ENCODE assay signal across 8 mouse cellular contexts in the genomic region with DNA sequence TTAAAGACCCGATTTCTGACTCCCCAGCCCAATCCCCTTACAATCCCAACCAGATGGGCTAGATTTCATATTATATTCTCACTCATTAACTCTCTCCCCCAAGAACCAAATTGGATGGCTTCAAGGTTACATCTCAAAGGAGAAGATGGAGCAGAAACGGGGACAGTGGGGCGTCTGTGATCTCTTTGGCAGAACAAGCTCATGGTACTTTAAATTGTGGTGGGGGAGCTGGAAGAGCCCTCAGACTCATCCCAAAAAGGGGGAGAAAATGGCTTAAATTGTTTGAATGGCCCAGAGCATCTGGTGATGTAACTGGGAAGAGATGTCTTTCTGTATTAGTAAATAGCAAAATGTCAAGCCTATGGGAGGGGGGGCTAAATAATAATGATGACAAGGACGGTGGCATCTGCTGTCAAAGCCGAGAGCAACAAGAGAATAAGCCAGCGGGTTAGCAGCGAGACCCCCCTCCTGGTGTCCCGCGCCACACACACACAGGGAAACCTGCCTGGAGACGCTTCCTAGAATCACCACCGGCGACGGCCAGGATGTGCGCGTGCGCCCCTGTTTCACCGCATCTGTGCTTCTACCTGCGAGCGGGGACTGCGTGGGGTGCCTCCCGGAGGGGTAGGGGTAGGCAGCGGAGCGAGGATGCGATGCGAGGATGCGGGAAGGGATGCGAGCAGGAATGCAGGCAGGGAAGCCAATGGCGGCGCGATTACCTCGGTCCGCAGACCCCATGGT. TPM values are rescaled to one million over a fixed set of nuclear protein-coding genes. Genes with fewer than 3 reads are reported as not detected.
DNase-seq lines count a peak whose midpoint lies in the region; ATAC-seq and TF ChIP-seq lines count a peak whose summit lies in the region.

No protein-coding gene starts in this region.

- H3K27ac ChIP-seq in cortical plate, adult 2 months (ENCODE audit: insufficient read depth, low read length), result no peak overlapping the region
- H3K27ac ChIP-seq in heart, postnatal 0 days (ENCODE audit: low read depth), result 0 out of 2 replicates have a peak overlapping the region, but pooled peaks have one; percentile 7
- H3K27ac ChIP-seq in olfactory bulb, adult 2 months (ENCODE audit: insufficient read depth, low read depth, low read length), result no peak overlapping the region

- no peak for TF ChIP-seq POLR2A in cortical plate, adult 2 months (IDR thresholded peaks at IDR 0.05; ENCODE audit: extremely low read depth, insufficient read depth, low read length)
- TF ChIP-seq POLR2A in olfactory bulb, adult 2 months (IDR thresholded peaks at IDR 0.05; ENCODE audit: insufficient read depth, low read depth, low read length), result no peak

- no peak for ATAC-seq in megakaryocyte, adult 5-6 weeks (ENCODE audit: poor library complexity, severe bottlenecking)
- ATAC-seq in heart, postnatal 0 days (ENCODE audit: insufficient read depth, low read depth), result 0 out of 2 replicates have a peak, but pooled peaks have one; percentile 17

- peak overlapping the region; percentile 92 for H3K4me3 ChIP-seq in megakaryocyte, embryonic 14.5 days (replicated peaks)
- H3K4me3 ChIP-seq in cortical plate, adult 2 months (ENCODE audit: insufficient read depth, low read length), result peak overlapping the region; percentile 64
- H3K4me3 ChIP-seq in heart, postnatal 0 days (ENCODE audit: low read depth, low read length), result peak overlapping the region; percentile 53
- peak overlapping the region; percentile 45 for H3K4me3 ChIP-seq in olfactory bulb, adult 2 months (ENCODE audit: insufficient read depth, low read depth, low read length)

- no peak for DNase-seq in heart, postnatal 0 days (ENCODE audit: low spot score)
- DNase-seq in left cerebral cortex, postnatal 36 days (ENCODE audit: low spot score in 2 of 2), result peak; percentile 48 to 66
- DNase-seq in thymus, postnatal 10 days (ENCODE audit: low spot score in 2 of 2), result no peak
- no peak for DNase-seq in kidney, postnatal 25 days

- H3K4me2 ChIP-seq in heart, postnatal 0 days (ENCODE audit: low read depth, low read length), result peak overlapping the region; percentile 86

- intact Hi-C loops in left cerebral cortex, postnatal 36 days (cut with DNase I), result loop anchor here (5.0 kb wide), 2 partner anchors 49 to 69 kb away; no protein-coding TSS in a partner anchor

- H3K27me3 ChIP-seq in megakaryocyte, embryonic 14.5 days (replicated peaks), result peaks cover 38% of the 10 kb centered on the region
- H3K27me3 ChIP-seq in heart, postnatal 0 days (ENCODE audit: control insufficient read depth, insufficient read depth, low read length), result peaks cover 9% of the 10 kb centered on the region; the same call in 1 of the 2 replicates

- H3K9ac ChIP-seq in heart, postnatal 0 days (replicated peaks; ENCODE audit: low read depth, low read length), result peak overlapping the region; percentile 49

- H3K4me1 ChIP-seq in megakaryocyte, embryonic 14.5 days, result peaks cover 88% of the 10 kb centered on the region
- H3K4me1 ChIP-seq in cortical plate, adult 2 months (ENCODE audit: control insufficient read depth, insufficient read depth, low read length), result peaks cover 1% of the 10 kb centered on the region
- H3K4me1 ChIP-seq in heart, postnatal 0 days (ENCODE audit: control insufficient read depth, insufficient read depth), result peaks cover 29% of the 10 kb centered on the region
- peaks cover 38% of the 10 kb centered on the region for H3K4me1 ChIP-seq in olfactory bulb, adult 2 months (ENCODE audit: control insufficient read depth, insufficient read depth, low read length)

- H3K9me3 ChIP-seq in megakaryocyte, embryonic 14.5 days, result no peaks in the 10 kb centered on the region
- H3K9me3 ChIP-seq in heart, postnatal 0 days (replicated peaks; ENCODE audit: control insufficient read depth, low read length), result no peaks in the 10 kb centered on the region

- H3K36me3 ChIP-seq in megakaryocyte, embryonic 14.5 days (replicated peaks; ENCODE audit: low read length), result no peaks in the 10 kb centered on the region
- H3K36me3 ChIP-seq in heart, postnatal 0 days (replicated peaks; ENCODE audit: control insufficient read depth, insufficient read depth, low read length), result no peaks in the 10 kb centered on the region

- TF ChIP-seq CTCF in cortical plate, adult 2 months (IDR thresholded peaks at IDR 0.05; ENCODE audit: extremely low read depth, insufficient read depth, low read length), result no peak
- no peak for TF ChIP-seq CTCF in heart, postnatal 0 days (IDR thresholded peaks at IDR 0.05; ENCODE audit: low read depth)
- TF ChIP-seq CTCF in olfactory bulb, adult 2 months (IDR thresholded peaks at IDR 0.05; ENCODE audit: insufficient read depth, low read depth, low read length), result no peak

- 5% methylated on average over 25 of the region's 32 CpGs for WGBS in heart, postnatal 0 days
- 2% methylated on average over 32 of the region's 32 CpGs for WGBS in olfactory bulb, adult 2 months

- TF ChIP-seq EP300 in heart, postnatal 0 days (IDR thresholded peaks at IDR 0.05; ENCODE audit: low read depth), result no peak

RNA-seq across cellular contexts. Expression of a gene that starts 0.5 kb away (rescaled TPM):
- polyA plus RNA-seq in megakaryocyte, embryonic 14.5 days (2012; ENCODE audit: insufficient read depth, low replicate concordance), result 1.0 and 2.8 TPM in 2 replicates
- total RNA-seq in megakaryocyte, adult 5-6 weeks (2015), result 12.9 and 14.1 TPM in 2 replicates
- total RNA-seq in megakaryocyte, adult 5-6 weeks (2017), result 3.2 and 6.4 TPM in 2 replicates
- polyA plus RNA-seq in cortical plate, adult 2 months (2012; rRNA removed), result 6.6 and 8.0 TPM in 2 replicates
- 7.4 and 10.1 TPM in 2 replicates for total RNA-seq in heart, postnatal 0 days (2014; rRNA removed; ENCODE audit: low replicate concordance)
- polyA plus RNA-seq in heart, postnatal 0 days (2015; fragmentation: Nextera tagmentation; extraction: Ambion mirVana), result 7.3 and 8.2 TPM in 2 replicates
- total RNA-seq in left cerebral cortex, postnatal 36 days (2021), result 10 to 100 TPM in 1 of 2 experiments, 1 to 10 TPM in 1; 9.5 to 12.5 TPM
- not detected in 2 replicates for polyA plus RNA-seq in olfactory bulb, adult 2 months (2012; ENCODE audit: insufficient read depth, insufficient read length, low replicate concordance, missing spikeins)

Comparison
In these comparisons a context has a peak if more than half of its experiments do, and no peak if none do; other contexts are left out.
1. DNase-seq: peak in left cerebral cortex, postnatal 36 days (2 of 2); none in heart, postnatal 0 days (single experiment), thymus, postnatal 10 days (0 of 2) and kidney, postnatal 25 days (0 of 2).
2. Peak in every context shown above with its lines, with median percentiles within 50 percentile points of each other: H3K4me3 ChIP-seq.